Mouse (Mus musculus): Measurements from ENCODE around the gene 1700010B08Rik.
"Not testable (repeated sequence)": the region's sequence is repeated elsewhere in the genome, so short reads cannot be mapped to it uniquely, and the experiment has no call there.

The 1700010B08Rik gene

GRCm38 (mm10) chr2:173719115-173719514 lies at the start of gene 1700010B08Rik:
Gene 1700010B08Rik, plus strand, starts transcription at chr2:173719415.
- not testable (repeated sequence) for DNase-seq

- no peak for DNase-seq
These were observed 46.8 kb upstream of the 1700010B08Rik start for GRCm38 (mm10) chr2:173672328-173672896.

GRCm38 (mm10) chr2:173673469-173673868 lies 45.7 kb upstream of the 1700010B08Rik start:
- no peak for DNase-seq

- DNase-seq, result no peak
These were observed 40.6 kb upstream of the 1700010B08Rik start for GRCm38 (mm10) chr2:173678593-173678992.

- peak; percentile 20 for DNase-seq
These were observed 40.0 kb upstream of the 1700010B08Rik start for GRCm38 (mm10) chr2:173679217-173679616.

- no peak for DNase-seq
These were observed 39.1 kb upstream of the 1700010B08Rik start for GRCm38 (mm10) chr2:173680153-173680552.

- no peak for DNase-seq
These were observed 36.4 kb upstream of the 1700010B08Rik start for GRCm38 (mm10) chr2:173682773-173683172.

GRCm38 (mm10) chr2:173685781-173686361 lies 33.3 kb upstream of the 1700010B08Rik start:
- no peak for DNase-seq

- DNase-seq, result no peak
These were observed 31.9 kb upstream of the 1700010B08Rik start for GRCm38 (mm10) chr2:173687363-173687762.

- no peak for DNase-seq
These were observed 29.4 kb upstream of the 1700010B08Rik start for GRCm38 (mm10) chr2:173689835-173690234.

- DNase-seq, result no peak
These were observed 27.5 kb upstream of the 1700010B08Rik start for GRCm38 (mm10) chr2:173691748-173692147.

GRCm38 (mm10) chr2:173692693-173693092 lies 26.5 kb upstream of the 1700010B08Rik start:
- no peak for DNase-seq

- no peak for DNase-seq
These were observed 20.4 kb upstream of the 1700010B08Rik start for GRCm38 (mm10) chr2:173698850-173699249.

- peak; percentile 28 for DNase-seq
These were observed 16.9 kb upstream of the 1700010B08Rik start for GRCm38 (mm10) chr2:173702096-173702866.

- DNase-seq, result no peak
These were observed 16.4 kb upstream of the 1700010B08Rik start for GRCm38 (mm10) chr2:173702867-173703237.

GRCm38 (mm10) chr2:173705827-173706551 lies 13.2 kb upstream of the 1700010B08Rik start:
- DNase-seq, result no peak

GRCm38 (mm10) chr2:173707626-173708025 lies 11.6 kb upstream of the 1700010B08Rik start:
- DNase-seq, result not testable (repeated sequence)

GRCm38 (mm10) chr2:173710193-173710592 lies 9.0 kb upstream of the 1700010B08Rik start:
- DNase-seq, result no peak

- DNase-seq, result no peak
These were observed 6.6 kb upstream of the 1700010B08Rik start for GRCm38 (mm10) chr2:173712656-173713055.

GRCm38 (mm10) chr2:173713241-173713640 lies 6.0 kb upstream of the 1700010B08Rik start:
- no peak for DNase-seq

- DNase-seq, result no peak
These were observed 4.5 kb upstream of the 1700010B08Rik start for GRCm38 (mm10) chr2:173714620-173715218.

- no peak for DNase-seq
These were observed 2.2 kb upstream of the 1700010B08Rik start for GRCm38 (mm10) chr2:173716966-173717365.

All from lung, postnatal 14 days (tissue).